Mouse (Mus musculus) limb, embryonic 10.5 days (tissue): ENCODE data around the gene Rbfox3. TPM values are rescaled to one million over a fixed set of nuclear protein-coding genes. Genes with fewer than 3 reads are reported as not detected.

Source experiments
- DNase-seq: peaks from one replicate; pipeline ENCODE4 v3.0.0-alpha.2; 2017; ENCODE audit warnings: low spot score
- H3K27ac ChIP-seq: fragments of 300-500 bp; sonication (generic); 2 replicates; pipeline ENCODE4 v1.5.1; 2016; ENCODE audit warnings: mild to moderate bottlenecking
- H3K27me3 ChIP-seq: fragments of 300-500 bp; sonication (generic); 2 replicates; pipeline ENCODE4 v1.6.1; 2016; ENCODE audit warnings: low read depth, mild to moderate bottlenecking; ENCODE audit not compliant: poor library complexity, severe bottlenecking
- H3K36me3 ChIP-seq: fragments of 300-500 bp; sonication (generic); 2 replicates; pipeline ENCODE4 v1.6.1; 2016; ENCODE audit warnings: mild to moderate bottlenecking, moderate library complexity
- H3K4me1 ChIP-seq: fragments of 300-500 bp; sonication (generic); 2 replicates; pipeline ENCODE4 v1.6.1; 2016
- H3K4me3 ChIP-seq: fragments of 300-500 bp; sonication (generic); 2 replicates; pipeline ENCODE4 v1.5.1; 2016; ENCODE audit warnings: mild to moderate bottlenecking, moderate library complexity
- H3K9me3 ChIP-seq: fragments of 300-500 bp; sonication (generic); replicated peaks from 2 replicates; pipeline ENCODE4 v1.6.1; 2016; ENCODE audit warnings: mild to moderate bottlenecking
- WGBS: fragments of 180-500 bp; shearing (Covaris S2); methylation state at CpG from one replicate; pipeline ENCODE4 v1.1.7; 2016; 5-methylcytosine and 5-hydroxymethylcytosine counted together
- microRNA-seq: library from miRNA; unstranded; fragments of <30 nt; microRNA quantifications from one replicate; pipeline ENCODE4, GENCODE M21; 2017
- polyA plus RNA-seq: library from polyadenylated mRNA; unstranded; fragments of >200 nt; fragmentation: Nextera tagmentation; extraction: Ambion mirVana; gene quantifications from 2 replicates; pipeline ENCODE4 v1.2.1, GENCODE M21; 2016

Rbfox3 gene
- polyA plus RNA-seq, 1 experiment from 2014 or later: 1.7 TPM

- Histone ChIP-seq H3K36me3 (no peaks in the 10 kb centered on the region), H3K9me3 (no peaks in the 10 kb centered on the region), H3K4me3 (no peak overlapping the region), H3K27me3 (peaks cover 4% of the 10 kb centered on the region; the same call in 1 of the 2 replicates), H3K4me1 (peaks cover 37% of the 10 kb centered on the region), H3K27ac (0 out of 2 replicates have a peak overlapping the region, but pooled peaks have one; percentile 32)
- WGBS: 85% methylated on average over 13 of the region's 13 CpGs
- no peak for DNase-seq
Observed at GRCm38 (mm10) chr11:118442691-118443090, 468.7 kb downstream of the Rbfox3 start.

Small RNA genes within 50 kb of the gene (microRNA-seq; reads per million reads assigned to microRNA genes)
- not detected for gene Gm25040

Other genes starting within 250 kb of the Rbfox3 start
- gene Enpp7, start 76.6 kb upstream of the Rbfox3 start, polyA plus RNA-seq: not detected in 2 replicates
- 151 and 170 TPM in 2 replicates for gene Cbx2, start 111.4 kb upstream of the Rbfox3 start, polyA plus RNA-seq
- gene Cbx8, start 129.4 kb upstream of the Rbfox3 start, polyA plus RNA-seq: 12.2 and 15.1 TPM in 2 replicates
- gene Cbx4, start 174.6 kb upstream of the Rbfox3 start, polyA plus RNA-seq: 4.3 and 7.1 TPM in 2 replicates